Mouse (Mus musculus): Measurements from ENCODE around the gene Cxcl2.

GRCm38 (mm10) chr5:90908983-90909382 is 5.3 kb downstream of the Cxcl2 start:
- TF ChIP-seq POLR2A (IDR thresholded peaks at IDR 0.05; ENCODE audit: low read depth, low read length) (no peak), CTCF (IDR thresholded peaks at IDR 0.05; ENCODE audit: extremely low read depth, insufficient read length, insufficient replicate concordance, low read depth, low read length) (peak; percentile 84; the same call in 1 of the 2 replicates)

Measured in small intestine, adult 2 months (tissue).